ENCODE assay signal across 8 mouse cellular contexts in genomic region chr16:32915292-32916068, GRCm38 (mm10). TPM values are rescaled to one million over a fixed set of nuclear protein-coding genes. Genes with fewer than 3 reads are reported as not detected.
DNase-seq lines count a peak whose midpoint lies in the region; ATAC-seq and TF ChIP-seq lines count a peak whose summit lies in the region.

No protein-coding gene starts in this region.

- intact Hi-C loops in left cerebral cortex, postnatal 25 days (cut with DNase I), result no loop called here

- TF ChIP-seq CTCF in kidney, adult 2 months (conservative IDR thresholded peaks at IDR 0.05; ENCODE audit: insufficient read depth, insufficient read length, low read depth, low read length), result no peak
- no peak for TF ChIP-seq CTCF in midbrain, postnatal 0 days (IDR thresholded peaks at IDR 0.05)

- DNase-seq in kidney, adult 2 months, result no peak
- DNase-seq in kidney, postnatal 14 days, result no peak
- DNase-seq in midbrain, postnatal 0 days (ENCODE audit: low spot score), result no peak
- no peak for DNase-seq in natural killer cell, adult 2 months (ENCODE audit: low spot score in 2 of 2)
- DNase-seq in thymus, postnatal 14 days, result no peak
- DNase-seq in left cerebral cortex, postnatal 25 days (ENCODE audit: low spot score in 2 of 2), result no peak

- H3K27me3 ChIP-seq in kidney, adult 2 months (replicated peaks; ENCODE audit: control insufficient read depth, insufficient read depth, low read length), result no peaks in the 10 kb centered on the region
- H3K27me3 ChIP-seq in hindbrain, embryonic 16.5 days (replicated peaks; ENCODE audit: control insufficient read depth, insufficient read depth, low read length), result no peaks in the 10 kb centered on the region
- H3K27me3 ChIP-seq in midbrain, postnatal 0 days (ENCODE audit: insufficient read depth, low read length), result no peaks in the 10 kb centered on the region

- H3K27ac ChIP-seq in kidney, adult 2 months (ENCODE audit: insufficient read depth, low read depth, low read length), result no peak overlapping the region
- no peak overlapping the region for H3K27ac ChIP-seq in hindbrain, embryonic 16.5 days (ENCODE audit: low read depth, low read length)
- H3K27ac ChIP-seq in midbrain, postnatal 0 days (ENCODE audit: low read depth, low read length), result no peak overlapping the region

- ATAC-seq in activated CD4-positive, CD25-positive, alpha-beta regulatory T cell, adult 4 months, result peak; percentile 48
- no peak for ATAC-seq in hindbrain, embryonic 16.5 days
- no peak for ATAC-seq in midbrain, postnatal 0 days (ENCODE audit: low FRiP score)

- WGBS in kidney, adult 2 months, result 76% methylated on average over 9 of the region's 9 CpGs
- 70% methylated on average over 9 of the region's 9 CpGs for WGBS in hindbrain, embryonic 16.5 days
- 66% methylated on average over 9 of the region's 9 CpGs for WGBS in midbrain, postnatal 0 days

- peaks cover 5% of the 10 kb centered on the region; the same call in 1 of the 2 replicates for H3K4me1 ChIP-seq in kidney, adult 2 months (ENCODE audit: control insufficient read depth, insufficient read depth, low read length)
- H3K4me1 ChIP-seq in hindbrain, embryonic 16.5 days (ENCODE audit: control insufficient read depth, insufficient read depth, low read depth, low read length), result peaks cover 7% of the 10 kb centered on the region
- no peaks in the 10 kb centered on the region for H3K4me1 ChIP-seq in midbrain, postnatal 0 days (ENCODE audit: insufficient read depth, low read length)

- H3K36me3 ChIP-seq in kidney, adult 2 months (ENCODE audit: control insufficient read depth, insufficient read depth, low read length), result no peaks in the 10 kb centered on the region
- no peaks in the 10 kb centered on the region for H3K36me3 ChIP-seq in hindbrain, embryonic 16.5 days (ENCODE audit: control insufficient read depth, insufficient read depth, low read length)
- no peaks in the 10 kb centered on the region for H3K36me3 ChIP-seq in midbrain, postnatal 0 days (ENCODE audit: insufficient read depth, low read length)

- no peaks in the 10 kb centered on the region; the same call in 1 of the 2 replicates for H3K9me3 ChIP-seq in hindbrain, embryonic 16.5 days (ENCODE audit: control insufficient read depth, low read length)
- no peaks in the 10 kb centered on the region for H3K9me3 ChIP-seq in midbrain, postnatal 0 days (ENCODE audit: low read length)

- H3K4me3 ChIP-seq in kidney, adult 2 months (ENCODE audit: insufficient read depth, low read depth, low read length), result peak overlapping the region; percentile 24; the same call in 1 of the 2 replicates
- peak overlapping the region; percentile 98 for H3K4me3 ChIP-seq in hindbrain, embryonic 16.5 days (ENCODE audit: low read length)
- peak overlapping the region; percentile 85 for H3K4me3 ChIP-seq in midbrain, postnatal 0 days (ENCODE audit: low read depth, low read length)

- H3K9ac ChIP-seq in hindbrain, embryonic 16.5 days (ENCODE audit: low read depth, low read length), result peak overlapping the region; percentile 35; the same call in 1 of the 2 replicates
- no peak overlapping the region for H3K9ac ChIP-seq in midbrain, postnatal 0 days (replicated peaks; ENCODE audit: low read length, poor library complexity, severe bottlenecking)

- no peak for TF ChIP-seq POLR2A in kidney, adult 2 months (IDR thresholded peaks at IDR 0.05; ENCODE audit: low read depth, low read length)

- peak overlapping the region; percentile 79 for H3K4me2 ChIP-seq in hindbrain, embryonic 16.5 days (ENCODE audit: low read length)
- peak overlapping the region; percentile 72 for H3K4me2 ChIP-seq in midbrain, postnatal 0 days (ENCODE audit: low read depth, low read length, poor library complexity, severe bottlenecking)

RNA-seq across cellular contexts. Expression of gene Lrch3, which starts 1.6 kb away (rescaled TPM):
- polyA plus RNA-seq in kidney, adult 2 months (2012; rRNA removed), result 20.6 and 21.0 TPM in 2 replicates
- polyA plus RNA-seq in activated CD4-positive, CD25-positive, alpha-beta regulatory T cell, adult 4 months (2017; shearing (Covaris generic)), result 10 to 100 TPM; 20.5 to 21.4 TPM
- 25.7 and 33.6 TPM in 2 replicates for polyA plus RNA-seq in hindbrain, embryonic 16.5 days (2015; fragmentation: Nextera tagmentation; extraction: Ambion mirVana)
- 38.9 and 40.6 TPM in 2 replicates for total RNA-seq in midbrain, postnatal 0 days (2014; rRNA removed)
- 23.5 and 25.3 TPM in 2 replicates for polyA plus RNA-seq in midbrain, postnatal 0 days (2015; fragmentation: Nextera tagmentation; extraction: Ambion mirVana)
- 10 to 100 TPM; 31.5 to 36.0 TPM for total RNA-seq in left cerebral cortex, postnatal 25 days (2021)

RNA-seq across cellular contexts. Expression of gene Rubcn, which starts 37.9 kb away (rescaled TPM):
- 36.9 and 38.9 TPM in 2 replicates for polyA plus RNA-seq in kidney, adult 2 months (2012; rRNA removed)
- 10 to 100 TPM in 1 of 2 experiments, 1 to 10 TPM in 1; 6.6 to 13.0 TPM for polyA plus RNA-seq in activated CD4-positive, CD25-positive, alpha-beta regulatory T cell, adult 4 months (2017; shearing (Covaris generic))
- 35.3 and 42.6 TPM in 2 replicates for polyA plus RNA-seq in hindbrain, embryonic 16.5 days (2015; fragmentation: Nextera tagmentation; extraction: Ambion mirVana)
- 75.0 and 84.0 TPM in 2 replicates for total RNA-seq in midbrain, postnatal 0 days (2014; rRNA removed)
- polyA plus RNA-seq in midbrain, postnatal 0 days (2015; fragmentation: Nextera tagmentation; extraction: Ambion mirVana), result 25.5 TPM in 2 replicates
- total RNA-seq in left cerebral cortex, postnatal 25 days (2021), result 10 to 100 TPM; 60.9 to 68.5 TPM

RNA-seq across cellular contexts. Expression of gene Fyttd1, which starts 38.2 kb away (rescaled TPM):
- 6.2 and 9.0 TPM in 2 replicates for polyA plus RNA-seq in kidney, adult 2 months (2012; rRNA removed)
- polyA plus RNA-seq in activated CD4-positive, CD25-positive, alpha-beta regulatory T cell, adult 4 months (2017; shearing (Covaris generic)), result 10 to 100 TPM; 66.7 to 69.8 TPM
- polyA plus RNA-seq in hindbrain, embryonic 16.5 days (2015; fragmentation: Nextera tagmentation; extraction: Ambion mirVana), result 103 and 104 TPM in 2 replicates
- 56.9 and 125 TPM in 2 replicates for total RNA-seq in midbrain, postnatal 0 days (2014; rRNA removed)
- 115 and 139 TPM in 2 replicates for polyA plus RNA-seq in midbrain, postnatal 0 days (2015; fragmentation: Nextera tagmentation; extraction: Ambion mirVana)
- total RNA-seq in left cerebral cortex, postnatal 25 days (2021), result 100 to 1,000 TPM; 122 to 125 TPM

Comparison
In these comparisons a context has a peak if more than half of its experiments do, and no peak if none do; other contexts are left out.
1. H3K4me3 ChIP-seq: peak in every context shown above with its lines; median percentile 98 in hindbrain, embryonic 16.5 days; 85 in midbrain, postnatal 0 days; 24 in kidney, adult 2 months.